Mouse (Mus musculus): Measurements from ENCODE around the gene Barhl2. TPM values are rescaled to one million over a fixed set of nuclear protein-coding genes. Genes with fewer than 3 reads are reported as not detected.

Barhl2 gene
- polyA plus RNA-seq (2012; fragmentation: generic; extraction: Trizol) = not detected

DNA sequence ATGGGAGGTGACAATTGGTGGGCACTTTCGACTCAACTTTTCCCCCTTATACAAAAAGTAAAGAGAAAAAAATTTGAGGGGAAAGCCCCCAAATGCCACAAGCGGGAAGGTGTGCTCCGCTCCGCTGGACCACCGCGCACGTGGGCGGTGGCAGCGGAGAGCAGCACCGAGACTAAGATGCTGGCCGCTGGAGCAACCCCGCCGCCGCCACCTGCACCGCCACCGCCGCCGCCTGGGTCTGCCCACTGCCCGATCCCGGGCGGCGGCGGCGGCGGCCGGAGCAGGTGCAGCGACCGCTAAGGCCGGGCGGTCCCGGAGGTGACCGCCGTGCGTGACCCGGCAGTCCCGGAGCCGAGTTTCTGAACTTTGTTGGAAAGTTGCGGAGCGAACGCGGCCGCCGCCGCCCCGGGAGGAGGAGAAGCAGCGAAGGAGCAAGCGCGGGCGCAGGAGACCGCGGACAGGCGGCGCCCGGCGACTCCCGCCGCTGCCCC is at the start of gene Barhl2:
Gene Barhl2 (minus strand): TSS at position 181 of the 491 bp plus-strand sequence.
- H3K4me3 ChIP-seq = no peak within 1 kb of the TSS

DNA sequence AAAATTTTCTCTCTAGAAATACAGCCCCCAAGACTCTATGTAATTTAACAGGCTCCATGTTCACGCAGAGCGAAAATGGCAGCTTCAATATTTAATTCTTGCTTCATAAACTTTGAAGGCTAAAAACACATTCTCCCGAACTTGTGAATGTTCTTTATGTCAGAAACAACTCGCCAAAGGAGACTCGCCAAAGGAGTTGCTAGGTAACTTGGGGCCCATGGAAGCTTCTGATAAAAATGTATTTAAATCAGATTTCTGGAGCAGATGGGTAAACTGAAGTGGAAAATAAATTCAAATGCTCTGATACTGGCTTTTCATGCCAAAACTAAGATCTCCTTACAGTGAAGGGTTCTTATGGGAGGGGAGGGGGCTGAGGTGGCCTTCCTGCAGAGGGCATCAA is 48.1 kb upstream of the Barhl2 start:
- Histone ChIP-seq H3K4me2 (ENCODE audit: low read depth) (no peak overlapping the region), H3K27me3 (ENCODE audit: control insufficient read depth, insufficient read depth, insufficient read length) (no peaks in the 10 kb centered on the region), H3ac (ENCODE audit: control insufficient read depth, insufficient read length) (no peak overlapping the region), H3K4me3 (no peak overlapping the region), H3K79me2 (ENCODE audit: control insufficient read depth, insufficient read depth) (no peaks in the 10 kb centered on the region), H3K36me3 (ENCODE audit: control insufficient read depth, insufficient read depth) (no peaks in the 10 kb centered on the region)
- TF ChIP-seq TCF3 (IDR thresholded peaks at IDR 0.05; ENCODE audit: insufficient read length, low read depth) (no peak), MAX (IDR thresholded peaks at IDR 0.05; ENCODE audit: low read depth) (no peak), TCF12 (IDR thresholded peaks at IDR 0.05; ENCODE audit: insufficient read depth, poor library complexity, severe bottlenecking) (no peak), USF1 (IDR thresholded peaks at IDR 0.05; ENCODE audit: low read depth) (no peak), POLR2A (IDR thresholded peaks at IDR 0.05; ENCODE audit: insufficient read length, low read depth) (no peak), SRF (IDR thresholded peaks at IDR 0.05; ENCODE audit: control insufficient read depth, insufficient read length, low read depth) (no peak), REST (IDR thresholded peaks at IDR 0.05; ENCODE audit: insufficient read depth, insufficient read length) (no peak), POLR2AphosphoS2 (IDR thresholded peaks at IDR 0.05; ENCODE audit: insufficient read length, low read depth) (no peak), CEBPB (IDR thresholded peaks at IDR 0.05; ENCODE audit: insufficient read depth, poor library complexity, severe bottlenecking) (no peak), MYOG (IDR thresholded peaks at IDR 0.05; ENCODE audit: control insufficient read depth in 1 of 3, insufficient read depth in 1 of 3, insufficient read length in 2 of 3, low read depth in 2 of 3) (no peak), MYOD1 (IDR thresholded peaks at IDR 0.05; ENCODE audit: control insufficient read depth in 1 of 3, insufficient read length in 2 of 3, low read depth in 2 of 3) (no peak), E2F4 (IDR thresholded peaks at IDR 0.05; ENCODE audit: insufficient read depth) (no peak)

More for the DNA sequence above, at the start of gene Barhl2:
- no peak within 1 kb of the TSS for H3ac ChIP-seq (ENCODE audit: control insufficient read depth, insufficient read length)
- H3K4me2 ChIP-seq (ENCODE audit: low read depth) = no peak within 1 kb of the TSS
- H3K36me3 ChIP-seq (ENCODE audit: control insufficient read depth, insufficient read depth) = no peaks in the 10 kb centered on the region
- peaks cover 51% of the 10 kb centered on the region for H3K27me3 ChIP-seq (ENCODE audit: control insufficient read depth, insufficient read depth, insufficient read length)
- TF ChIP-seq REST (IDR thresholded peaks at IDR 0.05; ENCODE audit: insufficient read depth, insufficient read length) (no peak), TCF3 (IDR thresholded peaks at IDR 0.05; ENCODE audit: insufficient read length, low read depth) (no peak), POLR2AphosphoS2 (IDR thresholded peaks at IDR 0.05; ENCODE audit: insufficient read length, low read depth) (no peak)
- no peaks in the 10 kb centered on the region for H3K79me2 ChIP-seq (ENCODE audit: control insufficient read depth, insufficient read depth)

DNA sequence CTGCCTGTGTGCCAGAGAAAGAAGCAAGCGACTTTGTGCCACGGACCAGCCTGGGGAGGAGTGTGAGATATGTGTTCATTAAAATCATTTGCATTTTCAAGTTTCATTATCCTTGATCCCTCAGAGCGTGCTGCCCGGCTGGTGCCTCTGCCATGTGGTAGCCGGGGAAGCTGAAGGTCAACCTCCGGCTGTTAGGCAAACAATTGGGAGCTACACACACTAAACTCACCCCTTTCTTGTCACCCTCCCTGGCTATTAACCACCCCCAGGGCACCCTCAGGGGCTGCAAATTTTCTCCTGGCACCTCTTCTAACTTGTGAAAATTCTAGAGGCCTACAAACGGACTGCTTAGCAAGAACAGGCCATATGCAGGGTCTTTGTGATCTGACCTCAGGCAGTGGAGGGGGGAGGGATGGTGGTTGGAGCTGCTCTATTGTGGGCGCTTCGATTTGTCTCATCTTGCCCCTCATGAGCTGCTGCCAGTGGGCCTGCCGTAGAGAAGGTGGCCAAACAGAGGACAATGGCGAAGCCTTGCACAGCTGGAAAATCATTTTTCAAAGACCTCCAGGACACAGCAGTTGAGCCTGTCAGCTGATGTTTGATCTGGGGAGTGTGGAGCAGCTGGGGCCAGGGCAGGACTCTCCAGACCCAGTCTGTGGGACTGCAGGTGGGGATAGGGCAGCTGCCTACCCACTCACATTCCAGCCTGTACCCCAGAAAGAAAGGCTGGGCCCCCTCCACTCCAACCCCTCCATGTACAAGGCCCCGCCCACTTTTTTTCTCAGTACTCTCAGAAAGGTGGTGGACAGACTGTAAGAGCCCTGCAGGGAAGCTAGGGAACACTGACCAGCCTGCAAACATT is 44.9 kb upstream of the Barhl2 start:
- H3K79me2 ChIP-seq (ENCODE audit: control insufficient read depth, insufficient read depth) = no peaks in the 10 kb centered on the region
- no peak overlapping the region for H3ac ChIP-seq (ENCODE audit: control insufficient read depth, insufficient read length)
- no peak for TF ChIP-seq MAX (IDR thresholded peaks at IDR 0.05; ENCODE audit: low read depth)
- TF ChIP-seq TCF3 (IDR thresholded peaks at IDR 0.05; ENCODE audit: insufficient read length, low read depth) = no peak
- TF ChIP-seq REST (IDR thresholded peaks at IDR 0.05; ENCODE audit: insufficient read depth, insufficient read length) = no peak
- TF ChIP-seq E2F4 (IDR thresholded peaks at IDR 0.05; ENCODE audit: insufficient read depth) = no peak
- TF ChIP-seq SRF (IDR thresholded peaks at IDR 0.05; ENCODE audit: control insufficient read depth, insufficient read length, low read depth) = no peak
- H3K4me3 ChIP-seq = no peak overlapping the region
- H3K36me3 ChIP-seq (ENCODE audit: control insufficient read depth, insufficient read depth) = no peaks in the 10 kb centered on the region
- no peaks in the 10 kb centered on the region for H3K27me3 ChIP-seq (ENCODE audit: control insufficient read depth, insufficient read depth, insufficient read length)
- no peak overlapping the region for H3K4me2 ChIP-seq (ENCODE audit: low read depth)

DNA sequence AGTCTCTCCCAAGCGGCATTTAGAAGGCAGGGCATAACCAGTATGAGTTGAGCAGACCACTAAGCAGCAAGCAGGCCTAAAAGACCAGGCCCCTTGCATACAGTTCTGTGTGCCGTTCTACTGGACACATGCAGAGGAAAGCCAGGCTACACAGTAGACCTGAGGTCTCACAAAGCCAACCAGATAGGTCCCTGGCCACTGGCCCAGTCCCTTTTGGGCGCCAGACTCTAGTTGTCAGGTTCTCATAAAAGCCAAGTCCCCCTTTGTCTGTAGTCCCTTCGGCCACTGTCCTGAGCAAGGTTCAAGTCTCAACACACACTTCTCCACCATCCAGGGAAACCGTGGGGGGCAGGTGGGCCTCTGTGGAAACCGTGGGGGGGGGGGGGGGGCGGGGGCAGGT is 44.3 kb upstream of the Barhl2 start:
- Histone ChIP-seq H3K36me3 (ENCODE audit: control insufficient read depth, insufficient read depth) (no peaks in the 10 kb centered on the region), H3ac (ENCODE audit: control insufficient read depth, insufficient read length) (no peak overlapping the region), H3K4me2 (ENCODE audit: low read depth) (no peak overlapping the region), H3K79me2 (ENCODE audit: control insufficient read depth, insufficient read depth) (no peaks in the 10 kb centered on the region), H3K4me3 (no peak overlapping the region), H3K27me3 (ENCODE audit: control insufficient read depth, insufficient read depth, insufficient read length) (no peaks in the 10 kb centered on the region)
- TF ChIP-seq SRF (IDR thresholded peaks at IDR 0.05; ENCODE audit: control insufficient read depth, insufficient read length, low read depth) = no peak
- no peak for TF ChIP-seq MYOD1 (IDR thresholded peaks at IDR 0.05; ENCODE audit: control insufficient read depth in 1 of 3, insufficient read length in 2 of 3, low read depth in 2 of 3)
- TF ChIP-seq MYOG (IDR thresholded peaks at IDR 0.05; ENCODE audit: control insufficient read depth in 1 of 3, insufficient read depth in 1 of 3, insufficient read length in 2 of 3, low read depth in 2 of 3) = no peak
- no peak for TF ChIP-seq CEBPB (IDR thresholded peaks at IDR 0.05; ENCODE audit: insufficient read depth, poor library complexity, severe bottlenecking)
- TF ChIP-seq POLR2AphosphoS2 (IDR thresholded peaks at IDR 0.05; ENCODE audit: insufficient read length, low read depth) = no peak
- TF ChIP-seq MAX (IDR thresholded peaks at IDR 0.05; ENCODE audit: low read depth) = no peak
- TF ChIP-seq POLR2A (IDR thresholded peaks at IDR 0.05; ENCODE audit: insufficient read length, low read depth) = no peak
- no peak for TF ChIP-seq TCF12 (IDR thresholded peaks at IDR 0.05; ENCODE audit: insufficient read depth, poor library complexity, severe bottlenecking)
- no peak for TF ChIP-seq E2F4 (IDR thresholded peaks at IDR 0.05; ENCODE audit: insufficient read depth)
- TF ChIP-seq TCF3 (IDR thresholded peaks at IDR 0.05; ENCODE audit: insufficient read length, low read depth) = no peak
- no peak for TF ChIP-seq REST (IDR thresholded peaks at IDR 0.05; ENCODE audit: insufficient read depth, insufficient read length)
- TF ChIP-seq USF1 (IDR thresholded peaks at IDR 0.05; ENCODE audit: low read depth) = no peak

DNA sequence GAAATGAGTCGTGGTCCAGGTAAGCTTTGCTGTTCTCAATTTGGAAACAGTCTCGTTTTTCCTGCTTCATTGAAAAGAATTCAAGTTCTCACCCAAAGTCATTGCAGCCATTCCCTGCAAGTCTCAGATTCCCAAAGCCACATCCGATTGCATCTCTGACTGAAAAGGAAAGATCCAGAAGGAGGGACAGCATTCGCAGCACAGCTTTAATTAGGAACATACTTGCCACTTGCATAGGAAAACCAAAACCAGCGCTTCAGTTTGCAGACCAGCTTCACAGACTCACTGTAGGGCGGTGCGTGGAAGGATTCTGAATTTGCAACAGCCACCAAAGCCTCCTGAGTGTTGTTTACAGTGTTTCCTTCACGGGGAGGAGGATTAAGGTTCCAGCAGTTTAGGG is 33.8 kb upstream of the Barhl2 start:
- H3K4me2 ChIP-seq (ENCODE audit: low read depth) = no peak overlapping the region
- H3K36me3 ChIP-seq (ENCODE audit: control insufficient read depth, insufficient read depth) = no peaks in the 10 kb centered on the region
- H3K27me3 ChIP-seq (ENCODE audit: control insufficient read depth, insufficient read depth, insufficient read length) = no peaks in the 10 kb centered on the region
- H3K4me3 ChIP-seq = no peak overlapping the region
- no peaks in the 10 kb centered on the region for H3K79me2 ChIP-seq (ENCODE audit: control insufficient read depth, insufficient read depth)
- no peak overlapping the region for H3ac ChIP-seq (ENCODE audit: control insufficient read depth, insufficient read length)
- no peak for TF ChIP-seq MYOD1 (IDR thresholded peaks at IDR 0.05; ENCODE audit: control insufficient read depth in 1 of 3, insufficient read length in 2 of 3, low read depth in 2 of 3)
- TF ChIP-seq TCF3 (IDR thresholded peaks at IDR 0.05; ENCODE audit: insufficient read length, low read depth) = no peak
- TF ChIP-seq SRF (IDR thresholded peaks at IDR 0.05; ENCODE audit: control insufficient read depth, insufficient read length, low read depth) = no peak

Measured in myocyte (in vitro differentiated cells).